Mouse (Mus musculus) heart, embryonic 15.5 days (tissue): Measurements from ENCODE around the gene Spout1. TPM values are rescaled to one million over a fixed set of nuclear protein-coding genes. Genes with fewer than 3 reads are reported as not detected.
"Not testable (repeated sequence)": the region's sequence is repeated elsewhere in the genome, so short reads cannot be mapped to it uniquely, and the experiment has no call there.

Experiments
- ATAC-seq: fragments of 200-750 bp; cut with Nextera tagmentation; replicated peaks from 2 replicates; pipeline ENCODE4 v1.8.0; 2017; ENCODE audit warnings: low read depth, moderate TSS enrichment; ENCODE audit not compliant: insufficient number of reproducible peaks, insufficient read depth, low FRiP score
- H3K27ac ChIP-seq: fragments of 300-500 bp; sonication (generic); 2 replicates; pipeline ENCODE4 v1.5.1; 2015; ENCODE audit warnings: mild to moderate bottlenecking, inconsistent platforms
- H3K27me3 ChIP-seq: fragments of 300-500 bp; sonication (generic); 2 replicates; pipeline ENCODE4 v1.6.1; 2015; ENCODE audit warnings: inconsistent platforms
- H3K36me3 ChIP-seq: fragments of 300-500 bp; sonication (generic); 2 replicates; pipeline ENCODE4 v1.6.1; 2015; ENCODE audit warnings: mild to moderate bottlenecking, inconsistent platforms
- H3K4me1 ChIP-seq: fragments of 300-500 bp; sonication (generic); replicated peaks from 2 replicates; pipeline ENCODE4 v1.6.1; 2015; ENCODE audit warnings: inconsistent platforms
- H3K4me2 ChIP-seq: fragments of 300-500 bp; sonication (generic); 2 replicates; pipeline ENCODE4 v1.6.1; 2015; ENCODE audit warnings: inconsistent platforms, mild to moderate bottlenecking, moderate library complexity
- H3K4me3 ChIP-seq: fragments of 300-500 bp; sonication (generic); 2 replicates; pipeline ENCODE4 v1.5.1; 2015; ENCODE audit warnings: mild to moderate bottlenecking, inconsistent platforms
- H3K9ac ChIP-seq: fragments of 300-500 bp; sonication (generic); 2 replicates; pipeline ENCODE4 v1.6.1; 2015; ENCODE audit warnings: mild to moderate bottlenecking, inconsistent platforms
- H3K9me3 ChIP-seq: fragments of 300-500 bp; sonication (generic); replicated peaks from 2 replicates; pipeline ENCODE4 v1.6.1; 2016; ENCODE audit warnings: inconsistent platforms
- WGBS: fragments of 180-500 bp; shearing (Covaris S2); methylation state at CpG from one replicate; pipeline ENCODE4 v1.1.7; 2015; ENCODE audit warnings: mixed read lengths; 5-methylcytosine and 5-hydroxymethylcytosine counted together
- polyA plus RNA-seq: library from polyadenylated mRNA; unstranded; fragments of >200 nt; fragmentation: Nextera tagmentation; extraction: Ambion mirVana; gene quantifications from 2 replicates; pipeline ENCODE4 v1.2.1, GENCODE M21; 2015

The Spout1 gene
- polyA plus RNA-seq, 1 experiment from 2014 or later = 27.3 TPM

GRCm38 (mm10) chr2:30203439-30203838 is 25.2 kb upstream of the Spout1 start:
- Histone ChIP-seq H3K27ac (no peak overlapping the region), H3K27me3 (no peaks in the 10 kb centered on the region), H3K4me1 (peaks cover 23% of the 10 kb centered on the region), H3K4me3 (no peak overlapping the region), H3K4me2 (no peak overlapping the region), H3K36me3 (no peaks in the 10 kb centered on the region), H3K9ac (no peak overlapping the region), H3K9me3 (no peaks in the 10 kb centered on the region)
- ATAC-seq = no peak
- WGBS = 75% methylated on average over 7 of the region's 7 CpGs

DNA sequence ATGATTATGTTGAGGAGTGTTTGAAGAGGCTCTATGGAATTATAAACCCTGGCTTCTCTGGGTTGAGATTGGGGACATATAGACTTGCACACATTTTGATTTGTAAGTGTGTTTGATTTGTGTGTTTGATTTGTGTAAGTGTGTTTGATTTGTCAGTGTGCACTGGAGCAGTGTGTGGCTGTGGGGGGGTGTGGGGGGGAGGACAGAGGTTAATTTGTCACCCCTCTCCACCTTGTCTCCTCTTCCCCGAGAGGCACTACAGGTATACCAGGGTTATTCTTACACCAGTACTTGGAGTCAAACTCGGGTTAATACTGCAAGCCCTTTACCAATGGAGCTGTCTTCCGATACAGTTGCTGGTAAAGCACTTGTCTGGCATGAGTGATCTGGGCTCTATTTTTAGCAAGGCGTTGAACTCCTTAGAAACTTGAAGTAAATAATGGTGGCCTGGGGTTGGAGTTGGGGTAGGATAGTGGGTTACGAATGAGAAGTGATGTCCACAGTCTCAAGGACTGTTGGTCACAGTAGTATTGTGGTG is 22.2 kb upstream of the Spout1 start:
- no peak for ATAC-seq

GRCm38 (mm10) chr2:30199984-30200383 is 21.7 kb upstream of the Spout1 start:
- H3K9ac ChIP-seq = no peak overlapping the region
- H3K27me3 ChIP-seq = no peaks in the 10 kb centered on the region
- H3K27ac ChIP-seq = no peak overlapping the region
- peaks cover 19% of the 10 kb centered on the region for H3K4me1 ChIP-seq
- H3K4me2 ChIP-seq = no peak overlapping the region
- no peaks in the 10 kb centered on the region for H3K9me3 ChIP-seq
- no peak overlapping the region for H3K4me3 ChIP-seq
- H3K36me3 ChIP-seq = no peaks in the 10 kb centered on the region
- WGBS = 36% methylated on average over 1 of the region's 1 CpGs
- no peak for ATAC-seq

More for the DNA sequence above, 22.2 kb upstream of the Spout1 start:
- Histone ChIP-seq H3K27ac (peak overlapping the region; percentile 40; the same call in 1 of the 2 replicates), H3K9me3 (no peaks in the 10 kb centered on the region), H3K36me3 (no peaks in the 10 kb centered on the region), H3K4me3 (no peak overlapping the region), H3K27me3 (no peaks in the 10 kb centered on the region), H3K4me2 (no peak overlapping the region), H3K9ac (no peak overlapping the region), H3K4me1 (peaks cover 19% of the 10 kb centered on the region)
- 43% methylated on average over 5 of the region's 5 CpGs for WGBS

DNA sequence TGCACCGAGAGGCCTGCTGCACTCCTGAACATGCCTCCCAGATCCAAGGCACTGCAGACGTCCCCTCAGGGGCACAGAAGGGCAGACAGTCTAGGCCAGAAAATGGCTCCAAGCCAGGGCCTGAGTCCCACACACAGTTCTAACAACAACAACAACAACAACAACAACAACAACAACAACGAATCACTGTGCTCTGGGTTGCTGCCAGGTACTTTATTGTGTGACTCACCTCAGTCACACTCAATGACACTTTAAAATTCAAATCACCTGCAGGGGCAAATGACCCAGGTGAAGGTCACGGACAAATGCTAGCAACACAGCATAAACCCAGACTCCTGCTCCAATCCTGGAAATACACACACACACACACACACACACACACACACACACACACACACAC is 19.8 kb upstream of the Spout1 start:
- Histone ChIP-seq H3K27ac (no peak overlapping the region), H3K4me2 (no peak overlapping the region), H3K4me3 (no peak overlapping the region), H3K36me3 (no peaks in the 10 kb centered on the region), H3K27me3 (no peaks in the 10 kb centered on the region), H3K9me3 (no peaks in the 10 kb centered on the region), H3K4me1 (peaks cover 11% of the 10 kb centered on the region), H3K9ac (no peak overlapping the region)
- 63% methylated on average over 4 of the region's 4 CpGs for WGBS
- ATAC-seq = no peak

DNA sequence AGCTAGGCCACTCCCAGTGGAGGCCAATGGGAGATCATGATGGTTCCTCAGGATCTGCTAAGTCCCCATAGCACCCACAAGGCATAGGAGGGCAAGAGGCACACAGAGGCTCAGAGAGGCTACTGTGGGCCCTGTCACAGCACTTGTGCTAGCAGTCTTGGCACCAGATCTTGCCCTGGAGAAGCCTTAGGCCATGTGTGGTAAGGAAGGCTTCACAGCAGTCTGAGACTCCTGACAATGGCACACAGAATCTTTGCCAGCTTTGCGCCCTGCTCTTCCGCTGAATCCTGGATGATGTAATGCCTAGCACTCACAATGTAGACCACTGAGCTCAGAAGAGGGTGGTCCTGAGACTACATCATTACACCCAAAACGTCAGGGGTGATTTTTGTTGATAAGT is 16.4 kb upstream of the Spout1 start:
- Histone ChIP-seq H3K27me3 (no peaks in the 10 kb centered on the region), H3K27ac (no peak overlapping the region), H3K4me3 (no peak overlapping the region), H3K9ac (no peak overlapping the region), H3K4me2 (no peak overlapping the region), H3K4me1 (peaks cover 3% of the 10 kb centered on the region; the same call in 1 of the 2 replicates), H3K9me3 (no peaks in the 10 kb centered on the region), H3K36me3 (no peaks in the 10 kb centered on the region)
- WGBS = 74% methylated on average over 3 of the region's 3 CpGs
- ATAC-seq = no peak

- Histone ChIP-seq H3K4me3 (no peak overlapping the region), H3K27ac (no peak overlapping the region), H3K9ac (no peak overlapping the region), H3K27me3 (no peaks in the 10 kb centered on the region), H3K4me1 (no peaks in the 10 kb centered on the region), H3K9me3 (no peaks in the 10 kb centered on the region), H3K36me3 (no peaks in the 10 kb centered on the region), H3K4me2 (no peak overlapping the region)
- ATAC-seq = no peak
- 88% methylated on average over 12 of the region's 12 CpGs for WGBS
Observed at GRCm38 (mm10) chr2:30191790-30192580, 13.7 kb upstream of the Spout1 start.

DNA sequence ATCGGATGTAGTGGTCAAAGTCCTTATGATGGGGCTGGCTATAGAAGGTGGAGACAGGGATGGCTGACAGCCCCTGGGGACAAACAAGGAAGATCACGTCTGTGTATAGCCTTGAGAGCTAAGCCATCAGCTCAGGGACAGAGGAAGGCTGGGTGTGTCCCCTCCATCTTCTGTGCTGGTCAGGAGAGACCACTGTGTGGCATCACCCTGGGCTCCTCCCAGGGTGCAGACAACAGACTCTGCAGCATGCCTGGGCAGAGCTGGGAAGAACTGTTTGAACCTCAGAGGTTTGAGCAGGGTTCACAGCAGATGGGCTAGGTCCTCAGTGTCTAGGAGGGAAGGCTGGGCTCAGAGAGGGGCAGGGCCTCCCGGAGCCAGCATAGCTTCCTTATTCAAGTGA is 7.4 kb upstream of the Spout1 start:
- ATAC-seq = no peak
- Histone ChIP-seq H3K9me3 (no peaks in the 10 kb centered on the region), H3K4me3 (no peak overlapping the region), H3K9ac (no peak overlapping the region), H3K27ac (no peak overlapping the region), H3K36me3 (peaks cover 6% of the 10 kb centered on the region; the same call in 1 of the 2 replicates), H3K27me3 (no peaks in the 10 kb centered on the region), H3K4me1 (0 out of 2 replicates have a peak, but pooled peaks cover 2% of the 10 kb centered on the region), H3K4me2 (no peak overlapping the region)
- 75% methylated on average over 3 of the region's 3 CpGs for WGBS

GRCm38 (mm10) chr2:30185276-30185675 is 7.0 kb upstream of the Spout1 start:
- no peak overlapping the region for H3K4me2 ChIP-seq
- ATAC-seq = no peak
- no peaks in the 10 kb centered on the region for H3K27me3 ChIP-seq
- no peak overlapping the region for H3K9ac ChIP-seq
- 81% methylated on average over 6 of the region's 6 CpGs for WGBS
- H3K9me3 ChIP-seq = no peaks in the 10 kb centered on the region
- H3K36me3 ChIP-seq = peaks cover 6% of the 10 kb centered on the region; the same call in 1 of the 2 replicates
- no peak overlapping the region for H3K27ac ChIP-seq
- H3K4me3 ChIP-seq = no peak overlapping the region
- 0 out of 2 replicates have a peak, but pooled peaks cover 2% of the 10 kb centered on the region for H3K4me1 ChIP-seq

- no peak for ATAC-seq
Observed at GRCm38 (mm10) chr2:30183721-30184120, 5.5 kb upstream of the Spout1 start.

DNA sequence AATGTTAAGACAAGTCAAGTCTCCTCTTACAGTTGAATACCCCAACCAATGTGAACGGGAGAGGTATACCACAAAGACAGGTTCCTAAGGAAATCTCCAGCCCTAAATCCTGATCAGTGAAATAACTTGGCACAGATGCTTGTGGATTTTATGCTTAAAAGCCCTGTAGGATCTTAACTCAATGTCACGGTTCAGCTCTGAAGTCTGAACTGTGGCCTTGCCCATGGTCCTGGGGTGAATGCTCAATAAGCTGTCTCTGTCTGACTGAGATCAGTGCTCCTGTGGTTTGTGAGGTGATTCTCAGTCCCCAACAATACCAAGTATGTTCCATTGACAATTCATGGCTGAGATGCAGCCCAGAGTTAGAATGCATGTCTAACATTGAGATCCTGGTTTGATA is 4.2 kb upstream of the Spout1 start:
- H3K4me3 ChIP-seq = no peak overlapping the region

More at GRCm38 (mm10) chr2:30183721-30184120, 5.5 kb upstream of the Spout1 start:
- Histone ChIP-seq H3K9me3 (no peaks in the 10 kb centered on the region), H3K4me3 (no peak overlapping the region), H3K4me2 (no peak overlapping the region), H3K27ac (no peak overlapping the region), H3K9ac (no peak overlapping the region), H3K4me1 (0 out of 2 replicates have a peak, but pooled peaks cover 2% of the 10 kb centered on the region), H3K27me3 (no peaks in the 10 kb centered on the region), H3K36me3 (peaks cover 6% of the 10 kb centered on the region; the same call in 1 of the 2 replicates)
- 67% methylated on average over 3 of the region's 3 CpGs for WGBS

DNA sequence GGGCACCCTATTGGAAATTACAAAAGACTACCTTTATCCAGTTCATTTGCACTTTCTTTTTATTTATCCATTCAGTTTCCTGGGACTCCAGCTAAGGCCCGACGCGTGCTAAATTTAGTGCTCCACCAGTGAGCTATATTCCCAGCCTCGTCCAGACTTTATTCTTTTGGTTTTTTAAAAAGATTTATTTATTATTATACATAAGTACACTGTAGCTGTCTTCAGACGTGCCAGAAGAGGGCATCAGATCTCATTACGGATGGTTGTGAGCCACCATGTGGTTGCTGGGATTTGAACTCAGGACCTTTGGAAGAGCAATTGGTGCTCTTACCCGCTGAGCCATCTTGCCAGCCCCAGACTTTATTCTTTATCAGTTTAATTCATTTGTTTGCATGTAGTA is 452 bp upstream of the Spout1 start:
- H3K27me3 ChIP-seq, H3K9me3 ChIP-seq, H3K27ac ChIP-seq, ATAC-seq, H3K9ac ChIP-seq: not testable (repeated sequence)
- Histone ChIP-seq H3K4me3 (peak overlapping the region; percentile 69), H3K4me1 (peaks cover 14% of the 10 kb centered on the region), H3K4me2 (peak overlapping the region; percentile 83), H3K36me3 (peaks cover 25% of the 10 kb centered on the region)
- 43% methylated on average over 7 of the region's 7 CpGs for WGBS

More for the DNA sequence above, 4.2 kb upstream of the Spout1 start:
- Histone ChIP-seq H3K9ac (no peak overlapping the region), H3K4me2 (no peak overlapping the region), H3K27me3 (no peaks in the 10 kb centered on the region), H3K36me3 (peaks cover 6% of the 10 kb centered on the region; the same call in 1 of the 2 replicates), H3K9me3 (no peaks in the 10 kb centered on the region), H3K4me1 (peaks cover 9% of the 10 kb centered on the region), H3K27ac (no peak overlapping the region)
- 91% methylated on average over 2 of the region's 2 CpGs for WGBS
- no peak for ATAC-seq
